Mouse (Mus musculus) hindbrain, embryonic 15.5 days (tissue): ENCODE results near the gene Endou. TPM values are rescaled to one million over a fixed set of nuclear protein-coding genes. Genes with fewer than 3 reads are reported as not detected.

ENCODE experiments used
- ATAC-seq: fragments of 200-750 bp; cut with Nextera tagmentation; 2 replicates; pipeline ENCODE4 v1.8.0; 2017; ENCODE audit warnings: low read depth, moderate number of reproducible peaks, moderate TSS enrichment; ENCODE audit not compliant: low FRiP score
- H3K27ac ChIP-seq: fragments of 300-500 bp; sonication (generic); replicated peaks from 2 replicates; pipeline ENCODE4 v1.5.1; 2015; ENCODE audit warnings: mild to moderate bottlenecking, inconsistent platforms
- H3K27me3 ChIP-seq: fragments of 300-500 bp; sonication (generic); 2 replicates; pipeline ENCODE4 v1.6.1; 2015; ENCODE audit warnings: control low read depth, inconsistent platforms
- H3K36me3 ChIP-seq: fragments of 300-500 bp; sonication (generic); 2 replicates; pipeline ENCODE4 v1.6.1; 2015; ENCODE audit warnings: control low read depth, inconsistent platforms
- H3K4me1 ChIP-seq: fragments of 300-500 bp; sonication (generic); replicated peaks from 2 replicates; pipeline ENCODE4 v1.6.1; 2015; ENCODE audit warnings: control low read depth, inconsistent platforms
- H3K4me2 ChIP-seq: fragments of 300-500 bp; sonication (generic); 2 replicates; pipeline ENCODE4 v1.6.1; 2015; ENCODE audit warnings: moderate library complexity, mild to moderate bottlenecking, inconsistent platforms
- H3K4me3 ChIP-seq: fragments of 300-500 bp; sonication (generic); 2 replicates; pipeline ENCODE4 v1.5.1; 2015; ENCODE audit warnings: mild to moderate bottlenecking, inconsistent platforms
- H3K9ac ChIP-seq: fragments of 300-500 bp; sonication (generic); 2 replicates; pipeline ENCODE4 v1.6.1; 2015; ENCODE audit warnings: inconsistent platforms
- H3K9me3 ChIP-seq: fragments of 300-500 bp; sonication (generic); 2 replicates; pipeline ENCODE4 v1.6.1; 2016; ENCODE audit warnings: control low read depth, inconsistent platforms
- WGBS: fragments of 180-500 bp; shearing (Covaris S2); methylation state at CpG from one replicate; pipeline ENCODE4 v1.1.7; 2015; 5-methylcytosine and 5-hydroxymethylcytosine counted together
- polyA plus RNA-seq: library from polyadenylated mRNA; unstranded; fragments of >200 nt; fragmentation: Nextera tagmentation; extraction: Ambion mirVana; gene quantifications from 2 replicates; pipeline ENCODE4 v1.2.1, GENCODE M21; 2015

Endou gene
- 0.30 and 0.38 TPM in 2 replicates for polyA plus RNA-seq

- Histone ChIP-seq H3K4me2 (no peak within 1 kb of the TSS), H3K4me3 (no peak within 1 kb of the TSS), H3K4me1 (0 out of 2 replicates have a peak, but pooled peaks cover 3% of the 10 kb centered on the region), H3K9ac (no peak within 1 kb of the TSS), H3K36me3 (no peaks in the 10 kb centered on the region), H3K9me3 (no peaks in the 10 kb centered on the region), H3K27me3 (no peaks in the 10 kb centered on the region), H3K27ac (no peak within 1 kb of the TSS)
- WGBS = 99% methylated on average over 8 of the region's 8 CpGs
- no peak for ATAC-seq
Measured at GRCm38 (mm10) chr15:97731111-97731510, at the start of gene Endou. Gene Endou, minus strand, starts transcription at chr15:97731339.

GRCm38 (mm10) chr15:97780611-97781031 is 49.5 kb upstream of the Endou start:
- WGBS = 64% methylated on average over 12 of the region's 12 CpGs
- peaks cover 19% of the 10 kb centered on the region for H3K4me1 ChIP-seq
- no peak overlapping the region for H3K4me2 ChIP-seq
- H3K4me3 ChIP-seq = no peak overlapping the region
- no peaks in the 10 kb centered on the region for H3K9me3 ChIP-seq
- H3K27me3 ChIP-seq = peaks cover 12% of the 10 kb centered on the region; the same call in 1 of the 2 replicates
- no peak overlapping the region for H3K9ac ChIP-seq
- H3K36me3 ChIP-seq = no peaks in the 10 kb centered on the region
- ATAC-seq = no peak
- H3K27ac ChIP-seq = no peak overlapping the region

- Histone ChIP-seq H3K36me3 (no peaks in the 10 kb centered on the region), H3K9me3 (no peaks in the 10 kb centered on the region), H3K27ac (no peak overlapping the region), H3K9ac (no peak overlapping the region), H3K4me1 (peaks cover 11% of the 10 kb centered on the region), H3K4me3 (no peak overlapping the region), H3K4me2 (no peak overlapping the region), H3K27me3 (peaks cover 12% of the 10 kb centered on the region; the same call in 1 of the 2 replicates)
- 83% methylated on average over 1 of the region's 1 CpGs for WGBS
- no peak for ATAC-seq
Measured at GRCm38 (mm10) chr15:97779576-97779975, 48.4 kb upstream of the Endou start.

- Histone ChIP-seq H3K4me1 (peaks cover 11% of the 10 kb centered on the region), H3K4me2 (no peak within 1 kb of the TSS)
- 76% methylated on average over 8 of the region's 8 CpGs for WGBS
Measured at GRCm38 (mm10) chr15:97778311-97779098, 47.4 kb upstream of the Endou start, which contains the start of gene Slc48a1. Gene Slc48a1, plus strand, starts transcription at chr15:97778520.

GRCm38 (mm10) chr15:97776919-97777318 is 45.8 kb upstream of the Endou start:
- Histone ChIP-seq H3K4me1 (peaks cover 6% of the 10 kb centered on the region), H3K27me3 (no peaks in the 10 kb centered on the region), H3K9me3 (no peaks in the 10 kb centered on the region), H3K9ac (no peak overlapping the region), H3K36me3 (no peaks in the 10 kb centered on the region), H3K27ac (no peak overlapping the region), H3K4me3 (no peak overlapping the region), H3K4me2 (no peak overlapping the region)
- 82% methylated on average over 6 of the region's 6 CpGs for WGBS
- no peak for ATAC-seq

More at GRCm38 (mm10) chr15:97778311-97779098, 47.4 kb upstream of the Endou start, which contains the start of gene Slc48a1:
- Histone ChIP-seq H3K36me3 (no peaks in the 10 kb centered on the region), H3K27ac (no peak within 1 kb of the TSS), H3K9me3 (no peaks in the 10 kb centered on the region), H3K9ac (no peak within 1 kb of the TSS), H3K4me3 (no peak within 1 kb of the TSS), H3K27me3 (peaks cover 12% of the 10 kb centered on the region; the same call in 1 of the 2 replicates)
- no peak for ATAC-seq

- H3K4me2 ChIP-seq = no peak overlapping the region
- H3K27me3 ChIP-seq = no peaks in the 10 kb centered on the region
- H3K4me3 ChIP-seq = no peak overlapping the region
- WGBS = 9% methylated on average over 8 of the region's 8 CpGs
- H3K9ac ChIP-seq = no peak overlapping the region
- ATAC-seq = no peak
- no peak overlapping the region for H3K27ac ChIP-seq
- no peaks in the 10 kb centered on the region for H3K9me3 ChIP-seq
- peaks cover 6% of the 10 kb centered on the region; the same call in 1 of the 2 replicates for H3K4me1 ChIP-seq
- no peaks in the 10 kb centered on the region for H3K36me3 ChIP-seq
Measured at GRCm38 (mm10) chr15:97776514-97776913, 45.4 kb upstream of the Endou start.

- no peak overlapping the region for H3K9ac ChIP-seq
- peaks cover 16% of the 10 kb centered on the region for H3K27me3 ChIP-seq
- no peaks in the 10 kb centered on the region for H3K9me3 ChIP-seq
- peak overlapping the region; percentile 52; the same call in 1 of the 2 replicates for H3K27ac ChIP-seq
- H3K36me3 ChIP-seq = no peaks in the 10 kb centered on the region
- no peak overlapping the region for H3K4me3 ChIP-seq
- H3K4me2 ChIP-seq = no peak overlapping the region
- 71% methylated on average over 5 of the region's 5 CpGs for WGBS
- no peak for ATAC-seq
- peaks cover 6% of the 10 kb centered on the region; the same call in 1 of the 2 replicates for H3K4me1 ChIP-seq
Measured at GRCm38 (mm10) chr15:97773961-97774370, 42.8 kb upstream of the Endou start.

GRCm38 (mm10) chr15:97773108-97773507 is 42.0 kb upstream of the Endou start:
- Histone ChIP-seq H3K4me3 (no peak overlapping the region), H3K4me2 (no peak overlapping the region), H3K9me3 (no peaks in the 10 kb centered on the region), H3K4me1 (peaks cover 12% of the 10 kb centered on the region), H3K9ac (no peak overlapping the region), H3K27ac (no peak overlapping the region), H3K27me3 (peaks cover 16% of the 10 kb centered on the region), H3K36me3 (no peaks in the 10 kb centered on the region)
- no peak for ATAC-seq
- 29% methylated on average over 5 of the region's 5 CpGs for WGBS

GRCm38 (mm10) chr15:97770280-97770679 is 39.1 kb upstream of the Endou start:
- Histone ChIP-seq H3K4me3 (no peak overlapping the region), H3K4me1 (peaks cover 38% of the 10 kb centered on the region), H3K9ac (no peak overlapping the region), H3K27ac (no peak overlapping the region), H3K9me3 (no peaks in the 10 kb centered on the region), H3K36me3 (no peaks in the 10 kb centered on the region), H3K27me3 (peaks cover 16% of the 10 kb centered on the region), H3K4me2 (no peak overlapping the region)
- no peak for ATAC-seq
- WGBS = 70% methylated on average over 8 of the region's 8 CpGs

- H3K4me3 ChIP-seq = peak overlapping the region; percentile 38
- peaks cover 16% of the 10 kb centered on the region for H3K27me3 ChIP-seq
- H3K4me1 ChIP-seq = peaks cover 44% of the 10 kb centered on the region
- H3K36me3 ChIP-seq = no peaks in the 10 kb centered on the region
- H3K4me2 ChIP-seq = peak overlapping the region; percentile 94
- under 1% methylated on average over 18 of the region's 18 CpGs for WGBS
- no peaks in the 10 kb centered on the region for H3K9me3 ChIP-seq
- ATAC-seq = no peak
- peak overlapping the region; percentile 52 for H3K9ac ChIP-seq
- peak overlapping the region; percentile 47 for H3K27ac ChIP-seq
Measured at GRCm38 (mm10) chr15:97768192-97768591, 37.1 kb upstream of the Endou start.

GRCm38 (mm10) chr15:97767280-97768186 is 36.4 kb upstream of the Endou start, which contains the start of gene Rapgef3:
Gene Rapgef3, minus strand, starts transcription at chr15:97767972.
- peak within 1 kb of the TSS; percentile 52 for H3K9ac ChIP-seq
- peak; percentile 74 for ATAC-seq
- peaks cover 16% of the 10 kb centered on the region for H3K27me3 ChIP-seq
- H3K4me1 ChIP-seq = peaks cover 40% of the 10 kb centered on the region
- no peaks in the 10 kb centered on the region for H3K36me3 ChIP-seq
- WGBS = under 1% methylated on average over 38 of the region's 44 CpGs
- peak within 1 kb of the TSS; percentile 94 for H3K4me2 ChIP-seq
- peak within 1 kb of the TSS; percentile 54 for H3K27ac ChIP-seq
- no peaks in the 10 kb centered on the region for H3K9me3 ChIP-seq
- peak within 1 kb of the TSS; percentile 38 for H3K4me3 ChIP-seq
